Mouse (Mus musculus) hindbrain, embryonic 14.5 days (tissue): ENCODE data around the gene Cdh13. TPM values are rescaled to one million over a fixed set of nuclear protein-coding genes. Genes with fewer than 3 reads are reported as not detected.

ENCODE experiments used
- ATAC-seq: fragments of 200-750 bp; cut with Nextera tagmentation; 2 replicates; pipeline ENCODE4 v1.8.0; 2017; ENCODE audit warnings: moderate number of reproducible peaks, mild to moderate bottlenecking, moderate TSS enrichment, moderate library complexity; ENCODE audit not compliant: low FRiP score
- DNase-seq: peaks from one replicate; pipeline ENCODE4 v3.0.0-alpha.2; 2015; ENCODE audit warnings: low spot score
- H3K27ac ChIP-seq: fragments of 300-500 bp; sonication (generic); 2 replicates; pipeline ENCODE4 v1.5.1; 2014; ENCODE audit warnings: mild to moderate bottlenecking, moderate library complexity
- H3K27me3 ChIP-seq: fragments of 300-500 bp; sonication (generic); 2 replicates; pipeline ENCODE4 v1.6.1; 2014; ENCODE audit warnings: mild to moderate bottlenecking, low read length, mixed read lengths; ENCODE audit not compliant: control insufficient read depth, insufficient read depth
- H3K36me3 ChIP-seq: fragments of 300-500 bp; sonication (generic); replicated peaks from 2 replicates; pipeline ENCODE4 v1.6.1; 2014; ENCODE audit not compliant: control insufficient read depth, insufficient read depth
- H3K4me1 ChIP-seq: fragments of 300-500 bp; sonication (generic); replicated peaks from 2 replicates; pipeline ENCODE4 v1.6.1; 2014; ENCODE audit warnings: antibody characterized with exemption, low read length, mixed read lengths; ENCODE audit not compliant: control insufficient read depth, insufficient read depth
- H3K4me2 ChIP-seq: fragments of 300-500 bp; sonication (generic); replicated peaks from 2 replicates; pipeline ENCODE4 v1.6.1; 2014; ENCODE audit warnings: mild to moderate bottlenecking, moderate library complexity
- H3K4me3 ChIP-seq: fragments of 300-500 bp; sonication (generic); replicated peaks from 2 replicates; pipeline ENCODE4 v1.5.1; 2014; ENCODE audit warnings: mild to moderate bottlenecking, low read length
- H3K9ac ChIP-seq: fragments of 300-500 bp; sonication (generic); 2 replicates; pipeline ENCODE4 v1.6.1; 2014
- H3K9me3 ChIP-seq: fragments of 300-500 bp; sonication (generic); 2 replicates; pipeline ENCODE4 v1.6.1; 2016; ENCODE audit warnings: low read length; ENCODE audit not compliant: control insufficient read depth
- WGBS: fragments of 180-500 bp; shearing (Covaris S2); extraction: QIAGEN DNeasy Blood & Tissue Kit; methylation state at CpG from one replicate; pipeline ENCODE4 v1.1.7; 2014; 5-methylcytosine and 5-hydroxymethylcytosine counted together
- polyA plus RNA-seq: library from polyadenylated mRNA; unstranded; fragments of >200 nt; fragmentation: Nextera tagmentation; extraction: Ambion mirVana; gene quantifications from 2 replicates; pipeline ENCODE4 v1.2.1, GENCODE M21; 2014

The Cdh13 gene
- 134 and 166 TPM in 2 replicates for polyA plus RNA-seq

GRCm38 (mm10) chr8:118283600-118284111 is at the start of gene Cdh13:
Gene Cdh13, plus strand, starts transcription at chr8:118283733.
- H3K4me1 ChIP-seq: peaks cover 10% of the 10 kb centered on the region
- H3K36me3 ChIP-seq: no peaks in the 10 kb centered on the region
- peak; percentile 73 for DNase-seq
- no peaks in the 10 kb centered on the region for H3K9me3 ChIP-seq
- H3K27ac ChIP-seq: peak within 1 kb of the TSS; percentile 82
- peak within 1 kb of the TSS; percentile 69 for H3K4me2 ChIP-seq
- peak within 1 kb of the TSS; percentile 74 for H3K9ac ChIP-seq
- ATAC-seq: peak; percentile 59
- H3K4me3 ChIP-seq: peak within 1 kb of the TSS; percentile 57
- WGBS: under 1% methylated on average over 33 of the region's 33 CpGs
- H3K27me3 ChIP-seq: no peaks in the 10 kb centered on the region

- no peaks in the 10 kb centered on the region for H3K4me1 ChIP-seq
- no peaks in the 10 kb centered on the region for H3K36me3 ChIP-seq
- no peaks in the 10 kb centered on the region for H3K9me3 ChIP-seq
- H3K9ac ChIP-seq: no peak overlapping the region
- no peak overlapping the region for H3K4me3 ChIP-seq
- H3K27me3 ChIP-seq: no peaks in the 10 kb centered on the region
- 89% methylated on average over 7 of the region's 7 CpGs for WGBS
- no peak overlapping the region for H3K4me2 ChIP-seq
- ATAC-seq (no peak), DNase-seq (no peak)
- no peak overlapping the region for H3K27ac ChIP-seq
Observed at GRCm38 (mm10) chr8:118235626-118236025, 47.9 kb upstream of the Cdh13 start.

GRCm38 (mm10) chr8:118237150-118237620 is 46.3 kb upstream of the Cdh13 start:
- H3K4me1 ChIP-seq: no peaks in the 10 kb centered on the region
- no peaks in the 10 kb centered on the region for H3K36me3 ChIP-seq
- H3K4me3 ChIP-seq: no peak overlapping the region
- no peak overlapping the region for H3K27ac ChIP-seq
- DNase-seq: peak; percentile 56
- no peak overlapping the region for H3K4me2 ChIP-seq
- no peak overlapping the region for H3K9ac ChIP-seq
- no peaks in the 10 kb centered on the region for H3K9me3 ChIP-seq
- ATAC-seq: no peak
- H3K27me3 ChIP-seq: no peaks in the 10 kb centered on the region
- 78% methylated on average over 11 of the region's 11 CpGs for WGBS

- ATAC-seq (no peak), DNase-seq (no peak)
- Histone ChIP-seq H3K4me3 (no peak overlapping the region), H3K4me1 (no peaks in the 10 kb centered on the region), H3K9ac (no peak overlapping the region), H3K36me3 (no peaks in the 10 kb centered on the region), H3K27me3 (no peaks in the 10 kb centered on the region), H3K4me2 (no peak overlapping the region), H3K9me3 (no peaks in the 10 kb centered on the region), H3K27ac (no peak overlapping the region)
- 87% methylated on average over 5 of the region's 5 CpGs for WGBS
Observed at GRCm38 (mm10) chr8:118238156-118238555, 45.4 kb upstream of the Cdh13 start.

- H3K4me1 ChIP-seq: no peaks in the 10 kb centered on the region
- no peaks in the 10 kb centered on the region for H3K9me3 ChIP-seq
- H3K36me3 ChIP-seq: no peaks in the 10 kb centered on the region
- no peak overlapping the region for H3K4me3 ChIP-seq
- DNase-seq: no peak
- H3K27me3 ChIP-seq: no peaks in the 10 kb centered on the region
- H3K4me2 ChIP-seq: no peak overlapping the region
- no peak for ATAC-seq
- 84% methylated on average over 1 of the region's 1 CpGs for WGBS
- H3K9ac ChIP-seq: no peak overlapping the region
- no peak overlapping the region for H3K27ac ChIP-seq
Observed at GRCm38 (mm10) chr8:118239186-118239585, 44.3 kb upstream of the Cdh13 start.

- Histone ChIP-seq H3K4me2 (no peak overlapping the region), H3K9me3 (no peaks in the 10 kb centered on the region), H3K36me3 (no peaks in the 10 kb centered on the region), H3K27me3 (no peaks in the 10 kb centered on the region), H3K4me3 (no peak overlapping the region), H3K4me1 (no peaks in the 10 kb centered on the region), H3K27ac (no peak overlapping the region), H3K9ac (no peak overlapping the region)
- 92% methylated on average over 5 of the region's 5 CpGs for WGBS
- ATAC-seq: no peak
- no peak for DNase-seq
Observed at GRCm38 (mm10) chr8:118249319-118249718, 34.2 kb upstream of the Cdh13 start.

- WGBS: 89% methylated on average over 7 of the region's 7 CpGs
- no peaks in the 10 kb centered on the region for H3K4me1 ChIP-seq
Observed at GRCm38 (mm10) chr8:118249923-118250322, 33.6 kb upstream of the Cdh13 start.

GRCm38 (mm10) chr8:118263117-118263516 is 20.4 kb upstream of the Cdh13 start:
- WGBS: 66% methylated on average over 4 of the region's 4 CpGs
- Histone ChIP-seq H3K4me3 (no peak overlapping the region), H3K9ac (no peak overlapping the region), H3K27ac (no peak overlapping the region), H3K9me3 (no peaks in the 10 kb centered on the region), H3K4me1 (no peaks in the 10 kb centered on the region), H3K4me2 (no peak overlapping the region), H3K27me3 (no peaks in the 10 kb centered on the region), H3K36me3 (no peaks in the 10 kb centered on the region)
- DNase-seq: no peak
- no peak for ATAC-seq

More at GRCm38 (mm10) chr8:118249923-118250322, 33.6 kb upstream of the Cdh13 start:
- no peaks in the 10 kb centered on the region for H3K9me3 ChIP-seq
- H3K9ac ChIP-seq: no peak overlapping the region
- no peak overlapping the region for H3K4me2 ChIP-seq
- no peak overlapping the region for H3K4me3 ChIP-seq
- no peak overlapping the region for H3K27ac ChIP-seq
- H3K36me3 ChIP-seq: no peaks in the 10 kb centered on the region
- H3K27me3 ChIP-seq: no peaks in the 10 kb centered on the region
- DNase-seq (no peak), ATAC-seq (no peak)

- H3K4me1 ChIP-seq: peaks cover 8% of the 10 kb centered on the region; the same call in 1 of the 2 replicates
- WGBS: 37% methylated on average over 7 of the region's 7 CpGs
- no peaks in the 10 kb centered on the region for H3K36me3 ChIP-seq
- no peak overlapping the region for H3K4me3 ChIP-seq
- H3K4me2 ChIP-seq: no peak overlapping the region
- no peak overlapping the region for H3K9ac ChIP-seq
- no peak overlapping the region for H3K27ac ChIP-seq
- ATAC-seq (no peak), DNase-seq (peak; percentile 71)
- H3K9me3 ChIP-seq: no peaks in the 10 kb centered on the region
- H3K27me3 ChIP-seq: no peaks in the 10 kb centered on the region
Observed at GRCm38 (mm10) chr8:118270751-118271402, 12.7 kb upstream of the Cdh13 start.
